Mouse (Mus musculus) neural tube, embryonic 11.5 days (tissue): ENCODE results near the gene Clcc1. TPM values are rescaled to one million over a fixed set of nuclear protein-coding genes. Genes with fewer than 3 reads are reported as not detected.
A peak's percentile ranks its signal among the peaks of the same experiment; 100 is the strongest.

Source experiments
- ATAC-seq: fragments of 200-750 bp; cut with Nextera tagmentation; 2 replicates; pipeline ENCODE4 v1.8.0; 2017; ENCODE audit warnings: moderate number of reproducible peaks, mild to moderate bottlenecking, moderate TSS enrichment, moderate library complexity; ENCODE audit not compliant: insufficient read depth, low FRiP score, low TSS enrichment
- DNase-seq: peaks from one replicate; pipeline ENCODE4 v3.0.0-alpha.2; 2015; ENCODE audit warnings: low spot score
- H3K27ac ChIP-seq: fragments of 300-500 bp; sonication (generic); 2 replicates; pipeline ENCODE4 v1.5.1; 2014; ENCODE audit warnings: low read depth, mild to moderate bottlenecking, low read length
- H3K27me3 ChIP-seq: fragments of 300-500 bp; sonication (generic); 2 replicates; pipeline ENCODE4 v1.6.1; 2014; ENCODE audit warnings: mild to moderate bottlenecking, low read length, mixed read lengths; ENCODE audit not compliant: control insufficient read depth, insufficient read depth
- H3K36me3 ChIP-seq: fragments of 300-500 bp; sonication (generic); 2 replicates; pipeline ENCODE4 v1.6.1; 2014; ENCODE audit warnings: mild to moderate bottlenecking, low read length, moderate library complexity, mixed read lengths; ENCODE audit not compliant: control insufficient read depth, insufficient read depth
- H3K4me1 ChIP-seq: fragments of 300-500 bp; sonication (generic); 2 replicates; pipeline ENCODE4 v1.6.1; 2014; ENCODE audit warnings: low read length, mixed read lengths; ENCODE audit not compliant: control insufficient read depth, insufficient read depth
- H3K4me2 ChIP-seq: fragments of 300-500 bp; sonication (generic); 2 replicates; pipeline ENCODE4 v1.6.1; 2014; ENCODE audit warnings: low read depth, mild to moderate bottlenecking, moderate library complexity
- H3K4me3 ChIP-seq: fragments of 300-500 bp; sonication (generic); 2 replicates; pipeline ENCODE4 v1.5.1; 2014; ENCODE audit warnings: low read depth, low read length
- H3K9ac ChIP-seq: fragments of 300-500 bp; sonication (generic); 2 replicates; pipeline ENCODE4 v1.6.1; 2014; ENCODE audit warnings: mild to moderate bottlenecking, low read length
- H3K9me3 ChIP-seq: fragments of 300-500 bp; sonication (generic); 2 replicates; pipeline ENCODE4 v1.6.1; 2016; ENCODE audit warnings: low read length; ENCODE audit not compliant: control insufficient read depth
- WGBS: fragments of 180-500 bp; shearing (Covaris S2); extraction: QIAGEN DNeasy Blood & Tissue Kit; methylation state at CpG from one replicate; pipeline ENCODE4 v1.1.7; 2014; 5-methylcytosine and 5-hydroxymethylcytosine counted together
- polyA plus RNA-seq: library from polyadenylated mRNA; unstranded; fragments of >200 nt; fragmentation: Nextera tagmentation; extraction: Ambion mirVana; gene quantifications from 2 replicates; pipeline ENCODE4 v1.2.1, GENCODE M21; 2014

The Clcc1 gene
- polyA plus RNA-seq, 1 experiment from 2014 or later = 49.2 TPM

- no peak for ATAC-seq
- 40% methylated on average over 3 of the region's 3 CpGs for WGBS
- no peak overlapping the region for H3K4me2 ChIP-seq
Observed at GRCm38 (mm10) chr3:108713065-108713675, 59.5 kb downstream of the Clcc1 start.

DNA sequence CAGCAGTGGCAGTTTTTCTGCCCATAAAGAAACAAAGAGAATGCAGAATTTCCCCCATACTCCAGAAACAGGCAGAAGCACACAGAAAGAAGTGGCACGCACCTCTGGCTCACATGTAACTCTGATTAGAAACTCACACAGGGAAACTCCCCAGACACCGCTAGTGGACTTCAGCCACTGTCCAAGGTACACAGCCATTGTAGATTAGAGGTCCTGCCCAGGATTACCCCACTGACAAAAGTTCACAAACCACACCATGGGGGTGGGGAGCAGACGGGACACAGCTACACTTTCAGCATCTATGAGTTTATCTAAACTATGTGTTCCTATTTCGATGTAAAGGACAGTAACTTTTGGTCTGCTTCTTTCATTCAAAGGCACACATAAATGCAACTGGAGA is 61.1 kb downstream of the Clcc1 start:
- WGBS = 99% methylated on average over 4 of the region's 4 CpGs
- no peaks in the 10 kb centered on the region for H3K9me3 ChIP-seq
- H3K4me3 ChIP-seq = no peak overlapping the region
- no peak overlapping the region for H3K27ac ChIP-seq
- ATAC-seq = no peak
- H3K9ac ChIP-seq = no peak overlapping the region
- no peak overlapping the region for H3K4me2 ChIP-seq
- H3K36me3 ChIP-seq = no peaks in the 10 kb centered on the region
- no peak for DNase-seq
- no peaks in the 10 kb centered on the region for H3K27me3 ChIP-seq
- H3K4me1 ChIP-seq = peaks cover 7% of the 10 kb centered on the region

More at GRCm38 (mm10) chr3:108713065-108713675, 59.5 kb downstream of the Clcc1 start:
- Histone ChIP-seq H3K27ac (no peak overlapping the region), H3K27me3 (no peaks in the 10 kb centered on the region), H3K36me3 (no peaks in the 10 kb centered on the region), H3K4me1 (peaks cover 7% of the 10 kb centered on the region), H3K4me3 (no peak overlapping the region), H3K9me3 (no peaks in the 10 kb centered on the region), H3K9ac (no peak overlapping the region)
- no peak for DNase-seq

DNA sequence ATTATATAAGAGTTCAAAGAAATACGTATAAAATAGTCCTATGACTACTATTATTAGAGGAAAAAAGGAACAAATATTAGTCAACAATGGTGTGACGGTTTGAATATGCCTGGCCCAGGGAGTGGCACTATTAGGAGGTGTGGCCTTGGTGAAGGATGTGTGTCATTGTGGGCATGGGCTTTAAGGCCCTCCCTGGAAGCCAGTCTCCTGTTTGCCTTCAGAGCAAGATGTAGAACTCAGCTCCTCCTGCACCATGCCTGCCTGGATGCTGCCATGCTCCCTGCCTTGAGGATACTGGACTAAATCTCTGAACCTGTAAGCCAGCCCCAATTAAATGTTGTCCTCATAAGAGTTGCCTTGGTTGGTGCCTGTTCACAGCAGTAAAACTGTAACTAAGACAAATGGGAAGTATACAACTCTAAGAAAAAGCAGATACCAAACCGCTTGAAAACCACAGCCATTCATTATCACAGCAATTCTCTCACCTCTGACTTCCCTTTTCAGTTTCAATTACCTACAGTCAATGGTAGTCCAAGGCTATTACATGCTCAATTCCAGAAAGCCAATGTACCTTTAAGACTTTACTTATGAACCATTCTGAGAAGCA is 64.3 kb downstream of the Clcc1 start:
- Histone ChIP-seq H3K4me1 (peaks cover 7% of the 10 kb centered on the region), H3K4me3 (no peak overlapping the region), H3K27ac (no peak overlapping the region), H3K36me3 (no peaks in the 10 kb centered on the region), H3K27me3 (no peaks in the 10 kb centered on the region), H3K9ac (no peak overlapping the region), H3K4me2 (no peak overlapping the region), H3K9me3 (no peaks in the 10 kb centered on the region)
- no peak for DNase-seq
- no peak for ATAC-seq
- 83% methylated on average over 3 of the region's 3 CpGs for WGBS

DNA sequence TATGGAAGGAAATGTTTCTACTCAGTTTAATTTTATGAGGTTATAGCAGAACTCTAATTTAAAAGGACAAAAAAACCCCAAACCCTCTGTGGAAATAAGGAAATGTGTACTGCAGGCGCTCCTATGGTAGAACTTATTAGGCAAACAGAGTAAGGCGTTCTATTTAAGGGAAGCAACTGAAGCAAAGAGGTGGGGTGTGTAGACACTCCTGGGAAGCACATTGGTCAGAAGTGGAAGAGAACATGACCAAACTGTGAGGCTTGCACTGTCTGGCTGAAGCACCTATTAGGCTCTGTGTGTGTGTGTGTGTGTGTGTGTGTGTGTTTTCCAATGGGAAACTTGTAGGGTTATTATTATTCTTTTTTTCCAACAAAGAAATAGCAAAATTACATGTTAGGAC is 65.6 kb downstream of the Clcc1 start:
- Histone ChIP-seq H3K4me3 (no peak overlapping the region), H3K9ac (no peak overlapping the region), H3K9me3 (no peaks in the 10 kb centered on the region), H3K4me2 (no peak overlapping the region), H3K27ac (no peak overlapping the region), H3K36me3 (no peaks in the 10 kb centered on the region), H3K4me1 (peaks cover 3% of the 10 kb centered on the region), H3K27me3 (no peaks in the 10 kb centered on the region)
- ATAC-seq = no peak
- 90% methylated on average over 2 of the region's 2 CpGs for WGBS
- no peak for DNase-seq

GRCm38 (mm10) chr3:108719761-108720160 is 66.0 kb downstream of the Clcc1 start:
- Histone ChIP-seq H3K27ac (no peak overlapping the region), H3K9me3 (no peaks in the 10 kb centered on the region), H3K27me3 (no peaks in the 10 kb centered on the region), H3K9ac (no peak overlapping the region), H3K4me1 (peaks cover 3% of the 10 kb centered on the region), H3K4me3 (no peak overlapping the region), H3K4me2 (no peak overlapping the region), H3K36me3 (no peaks in the 10 kb centered on the region)
- ATAC-seq (no peak), DNase-seq (no peak)
- WGBS = 87% methylated on average over 3 of the region's 3 CpGs

GRCm38 (mm10) chr3:108721076-108721991 is 67.6 kb downstream of the Clcc1 start:
- H3K4me1 ChIP-seq = peaks cover 3% of the 10 kb centered on the region; the same call in 1 of the 2 replicates

GRCm38 (mm10) chr3:108722036-108722872 is 68.5 kb downstream of the Clcc1 start, which contains the start of gene Gpsm2:
TSS of gene Gpsm2 (minus strand) at chr3:108722309.
- 3% methylated on average over 51 of the region's 53 CpGs for WGBS
- Histone ChIP-seq H3K9ac (peak within 1 kb of the TSS; percentile 89), H3K36me3 (no peaks in the 10 kb centered on the region), H3K27ac (peak within 1 kb of the TSS; percentile 97), H3K4me1 (peaks cover 3% of the 10 kb centered on the region; the same call in 1 of the 2 replicates), H3K4me2 (peak within 1 kb of the TSS; percentile 47), H3K9me3 (no peaks in the 10 kb centered on the region), H3K27me3 (no peaks in the 10 kb centered on the region), H3K4me3 (peak within 1 kb of the TSS; percentile 82)
- DNase-seq (peak; percentile 99), ATAC-seq (peak; percentile 95)

More at GRCm38 (mm10) chr3:108721076-108721991, 67.6 kb downstream of the Clcc1 start:
- under 1% methylated on average over 44 of the region's 44 CpGs for WGBS
- Histone ChIP-seq H3K9ac (peak overlapping the region; percentile 89), H3K27ac (peak overlapping the region; percentile 97), H3K27me3 (no peaks in the 10 kb centered on the region), H3K4me3 (peak overlapping the region; percentile 82), H3K36me3 (no peaks in the 10 kb centered on the region), H3K4me2 (peak overlapping the region; percentile 46), H3K9me3 (no peaks in the 10 kb centered on the region)
- DNase-seq (peak; percentile 77), ATAC-seq (no peak; the same call in 1 of the 2 replicates)

DNA sequence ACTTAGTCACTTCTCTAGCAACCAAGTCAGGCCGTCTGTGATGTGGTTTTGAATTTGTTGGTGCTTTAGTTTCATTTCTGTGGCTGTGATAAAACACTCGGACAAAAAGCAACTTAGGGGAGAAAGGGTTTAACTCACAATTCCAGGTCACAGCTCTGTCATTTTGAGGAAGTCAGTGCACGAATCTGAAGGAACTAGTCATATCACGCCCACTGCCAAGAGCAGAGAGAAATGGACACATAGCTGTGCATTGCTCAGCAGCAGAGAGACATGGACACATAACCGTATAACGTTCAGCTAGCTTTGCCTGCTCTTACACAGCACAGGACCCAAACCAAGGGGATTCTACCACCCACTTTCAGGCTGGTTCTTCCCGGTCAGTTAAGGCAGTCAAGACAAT is 72.7 kb downstream of the Clcc1 start:
- Histone ChIP-seq H3K36me3 (no peaks in the 10 kb centered on the region), H3K9me3 (no peaks in the 10 kb centered on the region), H3K4me1 (peaks cover 3% of the 10 kb centered on the region; the same call in 1 of the 2 replicates), H3K9ac (no peak overlapping the region), H3K27me3 (no peaks in the 10 kb centered on the region), H3K27ac (no peak overlapping the region), H3K4me3 (no peak overlapping the region), H3K4me2 (no peak overlapping the region)
- ATAC-seq = no peak
- no peak for DNase-seq
- 92% methylated on average over 7 of the region's 7 CpGs for WGBS
